Mouse (Mus musculus) embryonic fibroblast, embryonic 13.5 days (primary cell): ENCODE results near the gene Pla2g1b.

Experiments used
- CTCF ChIP-seq: IDR thresholded peaks from 2 replicates; pipeline ENCODE4 v1.5.1; 2011; ENCODE audit warnings: mild to moderate bottlenecking, control low read depth, low read length, moderate library complexity, borderline replicate concordance; ENCODE audit not compliant: insufficient read depth
- POLR2A ChIP-seq: IDR thresholded peaks from 2 replicates; pipeline ENCODE4 v1.6.1; 2011; ENCODE audit warnings: low read depth, mild to moderate bottlenecking, control low read depth, low read length, moderate library complexity

GRCm38 (mm10) chr5:115523971-115524370, 57.9 kb downstream of the Pla2g1b start:
- TF ChIP-seq CTCF: no peak
- no peak for TF ChIP-seq POLR2A
